Mouse (Mus musculus): Measurements from ENCODE around the gene Ripor1. TPM values are rescaled to one million over a fixed set of nuclear protein-coding genes. Genes with fewer than 3 reads are reported as not detected.
"Not testable (repeated sequence)": the region's sequence is repeated elsewhere in the genome, so short reads cannot be mapped to it uniquely, and the experiment has no call there.

Gene Ripor1
- 20.1 and 20.2 TPM in 2 replicates for polyA plus RNA-seq (2015; fragmentation: Nextera tagmentation; extraction: Ambion mirVana)

GRCm38 (mm10) chr8:105604804-105605381 lies at the start of gene Ripor1:
Ripor1 (plus strand) TSS chr8:105605255.
- Histone ChIP-seq H3K36me3 (no peaks in the 10 kb centered on the region), H3K27ac (peak within 1 kb of the TSS; percentile 87), H3K9ac (peak within 1 kb of the TSS; percentile 87), H3K4me3 (peak within 1 kb of the TSS; percentile 76), H3K9me3 (no peaks in the 10 kb centered on the region), H3K27me3 (no peaks in the 10 kb centered on the region), H3K4me2 (replicated peaks) (peak within 1 kb of the TSS; percentile 80), H3K4me1 (peaks cover 29% of the 10 kb centered on the region)
- under 1% methylated on average over 31 of the region's 42 CpGs for WGBS
- ATAC-seq (ENCODE audit: low FRiP score, low read depth), result peak; percentile 88

GRCm38 (mm10) chr8:105562863-105563262 lies 42.2 kb upstream of the Ripor1 start:
- Histone ChIP-seq H3K4me2 (replicated peaks) (no peak overlapping the region), H3K4me3 (no peak overlapping the region), H3K4me1 (peaks cover 29% of the 10 kb centered on the region), H3K9ac (no peak overlapping the region), H3K36me3 (peaks cover 6% of the 10 kb centered on the region; the same call in 1 of the 2 replicates), H3K27me3 (0 out of 2 replicates have a peak, but pooled peaks cover 8% of the 10 kb centered on the region), H3K27ac (no peak overlapping the region), H3K9me3 (no peaks in the 10 kb centered on the region)
- no peak for ATAC-seq (ENCODE audit: low FRiP score, low read depth)
- WGBS, result 88% methylated on average over 3 of the region's 3 CpGs

GRCm38 (mm10) chr8:105563871-105564270 lies 41.2 kb upstream of the Ripor1 start:
- H3K4me1 ChIP-seq, result peaks cover 29% of the 10 kb centered on the region
- 82% methylated on average over 1 of the region's 1 CpGs for WGBS

GRCm38 (mm10) chr8:105564573-105565229 lies 40.4 kb upstream of the Ripor1 start:
- H3K4me1 ChIP-seq, result peaks cover 29% of the 10 kb centered on the region
- ATAC-seq (ENCODE audit: low FRiP score, low read depth); H3K9me3 ChIP-seq; H3K27ac ChIP-seq; H3K27me3 ChIP-seq; H3K36me3 ChIP-seq: not testable (repeated sequence)
- WGBS, result 89% methylated on average over 9 of the region's 9 CpGs
- H3K9ac ChIP-seq, result peak overlapping the region; percentile 87
- peak overlapping the region; percentile 87 for H3K4me3 ChIP-seq
- H3K4me2 ChIP-seq (replicated peaks), result peak overlapping the region; percentile 95

More at GRCm38 (mm10) chr8:105563871-105564270, 41.2 kb upstream of the Ripor1 start:
- ATAC-seq (ENCODE audit: low FRiP score, low read depth), result no peak
- H3K4me2 ChIP-seq (replicated peaks), result no peak overlapping the region
- H3K9me3 ChIP-seq, result no peaks in the 10 kb centered on the region
- H3K27ac ChIP-seq, result no peak overlapping the region
- H3K27me3 ChIP-seq, result 0 out of 2 replicates have a peak, but pooled peaks cover 8% of the 10 kb centered on the region
- H3K4me3 ChIP-seq, result no peak overlapping the region
- peaks cover 3% of the 10 kb centered on the region; the same call in 1 of the 2 replicates for H3K36me3 ChIP-seq
- H3K9ac ChIP-seq, result no peak overlapping the region

- Histone ChIP-seq H3K4me2 (replicated peaks) (peak overlapping the region; percentile 95), H3K27me3 (0 out of 2 replicates have a peak, but pooled peaks cover 8% of the 10 kb centered on the region), H3K9me3 (no peaks in the 10 kb centered on the region), H3K9ac (peak overlapping the region; percentile 87), H3K4me1 (peaks cover 29% of the 10 kb centered on the region), H3K36me3 (no peaks in the 10 kb centered on the region), H3K4me3 (peak overlapping the region; percentile 87), H3K27ac (peak overlapping the region; percentile 61; the same call in 1 of the 2 replicates)
- WGBS, result under 1% methylated on average over 31 of the region's 31 CpGs
- peak; percentile 66 for ATAC-seq (ENCODE audit: low FRiP score, low read depth)
These were observed 39.6 kb upstream of the Ripor1 start for GRCm38 (mm10) chr8:105565401-105565881.

- ATAC-seq (ENCODE audit: low FRiP score, low read depth), result peak; percentile 99
- 0 out of 2 replicates have a peak, but pooled peaks cover 8% of the 10 kb centered on the region for H3K27me3 ChIP-seq
- H3K36me3 ChIP-seq, result no peaks in the 10 kb centered on the region
- H3K9me3 ChIP-seq, result no peaks in the 10 kb centered on the region
- H3K4me1 ChIP-seq, result peaks cover 29% of the 10 kb centered on the region
- WGBS, result 4% methylated on average over 51 of the region's 53 CpGs
- H3K4me3 ChIP-seq, result peak within 1 kb of the TSS; percentile 87
- H3K9ac ChIP-seq, result peak within 1 kb of the TSS; percentile 87
- peak within 1 kb of the TSS; percentile 61 for H3K27ac ChIP-seq
- peak within 1 kb of the TSS; percentile 95 for H3K4me2 ChIP-seq (replicated peaks)
These were observed 38.9 kb upstream of the Ripor1 start, which contains the start of gene Atp6v0d1 for GRCm38 (mm10) chr8:105565952-105566702. Atp6v0d1 (minus strand) TSS chr8:105566047.

- 27% methylated on average over 27 of the region's 27 CpGs for WGBS
- H3K36me3 ChIP-seq, result no peaks in the 10 kb centered on the region
These were observed 38.1 kb upstream of the Ripor1 start for GRCm38 (mm10) chr8:105566703-105567595.

GRCm38 (mm10) chr8:105571810-105572209 lies 33.2 kb upstream of the Ripor1 start:
- ATAC-seq (ENCODE audit: low FRiP score, low read depth), result no peak
- Histone ChIP-seq H3K9ac (no peak overlapping the region), H3K27ac (no peak overlapping the region), H3K4me3 (no peak overlapping the region), H3K4me2 (replicated peaks) (no peak overlapping the region), H3K36me3 (no peaks in the 10 kb centered on the region), H3K27me3 (0 out of 2 replicates have a peak, but pooled peaks cover 8% of the 10 kb centered on the region), H3K4me1 (peaks cover 5% of the 10 kb centered on the region; the same call in 1 of the 2 replicates), H3K9me3 (no peaks in the 10 kb centered on the region)
- whole genome bisulfite sequencing, result 82% methylated on average over 9 of the region's 9 CpGs

More at GRCm38 (mm10) chr8:105566703-105567595, 38.1 kb upstream of the Ripor1 start:
- peak overlapping the region; percentile 72 for H3K9ac ChIP-seq
- 0 out of 2 replicates have a peak, but pooled peaks cover 8% of the 10 kb centered on the region for H3K27me3 ChIP-seq
- peak overlapping the region; percentile 87 for H3K4me3 ChIP-seq
- H3K9me3 ChIP-seq, result no peaks in the 10 kb centered on the region
- no peak for ATAC-seq (ENCODE audit: low FRiP score, low read depth)
- H3K27ac ChIP-seq, result no peak overlapping the region
- H3K4me1 ChIP-seq, result peaks cover 29% of the 10 kb centered on the region
- H3K4me2 ChIP-seq (replicated peaks), result peak overlapping the region; percentile 95

- H3K27me3 ChIP-seq, result no peaks in the 10 kb centered on the region
- no peak overlapping the region for H3K27ac ChIP-seq
- no peak for ATAC-seq (ENCODE audit: low FRiP score, low read depth)
- no peaks in the 10 kb centered on the region for H3K4me1 ChIP-seq
- H3K9me3 ChIP-seq, result no peaks in the 10 kb centered on the region
- no peaks in the 10 kb centered on the region for H3K36me3 ChIP-seq
- H3K4me2 ChIP-seq (replicated peaks), result no peak overlapping the region
- H3K4me3 ChIP-seq, result no peak overlapping the region
- no peak overlapping the region for H3K9ac ChIP-seq
These were observed 31.6 kb upstream of the Ripor1 start for GRCm38 (mm10) chr8:105573427-105573826.

GRCm38 (mm10) chr8:105574741-105575140 lies 30.3 kb upstream of the Ripor1 start:
- 37% methylated on average over 6 of the region's 6 CpGs for WGBS
- H3K27ac ChIP-seq, result no peak overlapping the region
- no peak for ATAC-seq (ENCODE audit: low FRiP score, low read depth)
- H3K36me3 ChIP-seq, result no peaks in the 10 kb centered on the region
- H3K9ac ChIP-seq, result no peak overlapping the region
- no peaks in the 10 kb centered on the region for H3K4me1 ChIP-seq
- no peak overlapping the region for H3K4me3 ChIP-seq
- H3K27me3 ChIP-seq, result no peaks in the 10 kb centered on the region
- H3K9me3 ChIP-seq, result no peaks in the 10 kb centered on the region
- no peak overlapping the region for H3K4me2 ChIP-seq (replicated peaks)

GRCm38 (mm10) chr8:105575538-105575937 lies 29.5 kb upstream of the Ripor1 start:
- H3K36me3 ChIP-seq, result no peaks in the 10 kb centered on the region
- no peak overlapping the region for H3K4me3 ChIP-seq
- H3K9ac ChIP-seq, result no peak overlapping the region
- no peak overlapping the region for H3K4me2 ChIP-seq (replicated peaks)
- no peak overlapping the region for H3K27ac ChIP-seq
- no peaks in the 10 kb centered on the region for H3K9me3 ChIP-seq
- no peaks in the 10 kb centered on the region for H3K4me1 ChIP-seq
- WGBS, result 65% methylated on average over 3 of the region's 3 CpGs
- H3K27me3 ChIP-seq, result no peaks in the 10 kb centered on the region
- ATAC-seq (ENCODE audit: low FRiP score, low read depth), result no peak

All from limb, embryonic 13.5 days (tissue).